Mouse (Mus musculus) embryonic fibroblast, embryonic 13.5 days (primary cell): Measurements from ENCODE around the gene Cass4.

Experiments used
- CTCF ChIP-seq: IDR thresholded peaks from 2 replicates; pipeline ENCODE4 v1.5.1; 2011; ENCODE audit warnings: mild to moderate bottlenecking, control low read depth, low read length, moderate library complexity, borderline replicate concordance; ENCODE audit not compliant: insufficient read depth
- POLR2A ChIP-seq: IDR thresholded peaks from 2 replicates; pipeline ENCODE4 v1.6.1; 2011; ENCODE audit warnings: low read depth, mild to moderate bottlenecking, control low read depth, low read length, moderate library complexity

DNA sequence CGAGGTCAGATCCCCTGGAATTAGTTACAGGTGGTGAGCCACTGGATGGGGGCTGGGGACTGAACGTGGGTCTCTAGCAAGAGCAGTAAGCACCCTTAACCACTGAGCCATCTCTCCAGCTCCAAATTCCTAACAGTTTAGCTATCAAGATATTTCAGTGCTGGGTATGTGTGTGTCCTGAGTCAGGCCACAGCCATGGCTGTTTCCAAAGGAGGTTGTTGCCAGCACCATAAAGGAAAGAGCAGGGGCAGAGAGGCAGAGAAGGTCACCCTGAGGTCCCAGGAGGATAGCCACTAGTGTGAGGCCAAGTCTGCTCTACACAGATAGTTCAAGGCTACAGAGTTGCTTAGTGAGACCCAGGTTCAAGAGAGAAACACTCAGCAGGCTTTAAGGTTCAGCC lies 67.1 kb downstream of the Cass4 start:
- TF ChIP-seq CTCF: no peak
- no peak for TF ChIP-seq POLR2A
